Mouse (Mus musculus) liver, embryonic 11.5 days (tissue): ENCODE data around the gene Nfe2. TPM values are rescaled to one million over a fixed set of nuclear protein-coding genes. Genes with fewer than 3 reads are reported as not detected.
"Not testable (repeated sequence)": the region's sequence is repeated elsewhere in the genome, so short reads cannot be mapped to it uniquely, and the experiment has no call there.

Experiments
- ATAC-seq: fragments of 200-750 bp; cut with Nextera tagmentation; replicated peaks from 2 replicates; pipeline ENCODE4 v1.8.0; 2017; ENCODE audit warnings: moderate number of reproducible peaks, mild to moderate bottlenecking, moderate TSS enrichment, moderate library complexity; ENCODE audit not compliant: low FRiP score
- DNase-seq: peaks from one replicate; pipeline ENCODE4 v3.0.0-alpha.2; 2017; ENCODE audit warnings: low spot score
- H3K27ac ChIP-seq: fragments of 300-500 bp; sonication (generic); 2 replicates; pipeline ENCODE4 v1.5.1; 2014; ENCODE audit warnings: mild to moderate bottlenecking, low read depth, low read length, control low read depth
- H3K27me3 ChIP-seq: fragments of 300-500 bp; sonication (generic); replicated peaks from 2 replicates; pipeline ENCODE4 v1.6.1; 2014; ENCODE audit warnings: low read length, mixed read lengths; ENCODE audit not compliant: control insufficient read depth, insufficient read depth
- H3K36me3 ChIP-seq: fragments of 300-500 bp; sonication (generic); 2 replicates; pipeline ENCODE4 v1.6.1; 2014; ENCODE audit warnings: mild to moderate bottlenecking, low read length, moderate library complexity, mixed read lengths; ENCODE audit not compliant: control insufficient read depth, insufficient read depth
- H3K4me1 ChIP-seq: fragments of 300-500 bp; sonication (generic); replicated peaks from 2 replicates; pipeline ENCODE4 v1.6.1; 2014; ENCODE audit warnings: low read length, mixed read lengths; ENCODE audit not compliant: control insufficient read depth, insufficient read depth
- H3K4me2 ChIP-seq: fragments of 300-500 bp; sonication (generic); 2 replicates; pipeline ENCODE4 v1.6.1; 2014; ENCODE audit warnings: mild to moderate bottlenecking, control low read depth, moderate library complexity
- H3K4me3 ChIP-seq: fragments of 300-500 bp; sonication (generic); 2 replicates; pipeline ENCODE4 v1.5.1; 2014; ENCODE audit warnings: low read depth, low read length, control low read depth
- H3K9ac ChIP-seq: fragments of 300-500 bp; sonication (generic); 2 replicates; pipeline ENCODE4 v1.6.1; 2014; ENCODE audit warnings: low read depth, low read length, control low read depth
- H3K9me3 ChIP-seq: fragments of 300-500 bp; sonication (generic); 2 replicates; pipeline ENCODE4 v1.6.1; 2016; ENCODE audit warnings: low read length, inconsistent platforms, mixed read lengths; ENCODE audit not compliant: control insufficient read depth
- WGBS: fragments of 180-500 bp; shearing (Covaris S2); extraction: QIAGEN DNeasy Blood & Tissue Kit; methylation state at CpG from one replicate; pipeline ENCODE4 v1.1.7; 2014; 5-methylcytosine and 5-hydroxymethylcytosine counted together
- polyA plus RNA-seq: library from polyadenylated mRNA; unstranded; fragments of >200 nt; fragmentation: Nextera tagmentation; extraction: Ambion mirVana; gene quantifications from 2 replicates; pipeline ENCODE4 v1.2.1, GENCODE M21; 2014

Nfe2 gene
- polyA plus RNA-seq, 1 experiment from 2014 or later: 94.1 TPM

DNA sequence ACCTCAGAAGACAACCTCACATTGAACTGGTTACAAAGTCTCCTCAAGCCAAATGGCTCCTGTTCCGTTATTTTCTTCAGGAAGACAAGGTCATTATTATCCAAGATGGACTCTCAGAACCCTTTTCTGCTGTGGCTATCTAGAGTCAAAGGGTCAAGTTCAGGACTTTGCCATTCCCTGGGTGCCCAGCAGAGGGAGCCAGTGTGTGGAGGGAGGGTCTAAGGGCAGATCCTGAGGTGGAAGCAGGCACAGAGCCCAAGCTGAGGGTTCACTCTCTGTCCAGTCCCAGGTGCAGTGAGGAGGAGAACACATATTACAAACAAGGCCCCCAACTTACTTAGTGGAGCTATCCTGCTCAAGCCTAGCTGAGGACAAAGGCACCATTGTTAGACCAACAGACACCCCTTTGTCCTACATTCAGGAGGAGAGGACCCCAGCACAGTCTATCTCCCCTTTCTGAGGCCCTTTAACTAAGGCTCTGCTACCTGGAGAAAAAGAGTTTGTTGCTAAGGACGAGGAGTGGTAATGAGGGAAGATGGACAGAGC, 7.9 kb downstream of the Nfe2 start:
- Histone ChIP-seq H3K4me2 (peak overlapping the region; percentile 76), H3K9ac (peak overlapping the region; percentile 68), H3K9me3 (no peaks in the 10 kb centered on the region), H3K27me3 (no peaks in the 10 kb centered on the region), H3K27ac (peak overlapping the region; percentile 82), H3K4me1 (peaks cover 27% of the 10 kb centered on the region), H3K4me3 (peak overlapping the region; percentile 71), H3K36me3 (peaks cover 43% of the 10 kb centered on the region)
- WGBS: 38% methylated on average over 2 of the region's 2 CpGs
- no peak for ATAC-seq
- peak; percentile 70 for DNase-seq

GRCm38 (mm10) chr15:103249511-103249910, 8.7 kb downstream of the Nfe2 start:
- H3K4me3 ChIP-seq, H3K27ac ChIP-seq, H3K9ac ChIP-seq, H3K9me3 ChIP-seq, DNase-seq, H3K27me3 ChIP-seq, ATAC-seq: not testable (repeated sequence)
- 82% methylated on average over 6 of the region's 6 CpGs for WGBS
- H3K4me1 ChIP-seq: peaks cover 30% of the 10 kb centered on the region
- H3K4me2 ChIP-seq: peak overlapping the region; percentile 22; the same call in 1 of the 2 replicates
- peaks cover 46% of the 10 kb centered on the region for H3K36me3 ChIP-seq

DNA sequence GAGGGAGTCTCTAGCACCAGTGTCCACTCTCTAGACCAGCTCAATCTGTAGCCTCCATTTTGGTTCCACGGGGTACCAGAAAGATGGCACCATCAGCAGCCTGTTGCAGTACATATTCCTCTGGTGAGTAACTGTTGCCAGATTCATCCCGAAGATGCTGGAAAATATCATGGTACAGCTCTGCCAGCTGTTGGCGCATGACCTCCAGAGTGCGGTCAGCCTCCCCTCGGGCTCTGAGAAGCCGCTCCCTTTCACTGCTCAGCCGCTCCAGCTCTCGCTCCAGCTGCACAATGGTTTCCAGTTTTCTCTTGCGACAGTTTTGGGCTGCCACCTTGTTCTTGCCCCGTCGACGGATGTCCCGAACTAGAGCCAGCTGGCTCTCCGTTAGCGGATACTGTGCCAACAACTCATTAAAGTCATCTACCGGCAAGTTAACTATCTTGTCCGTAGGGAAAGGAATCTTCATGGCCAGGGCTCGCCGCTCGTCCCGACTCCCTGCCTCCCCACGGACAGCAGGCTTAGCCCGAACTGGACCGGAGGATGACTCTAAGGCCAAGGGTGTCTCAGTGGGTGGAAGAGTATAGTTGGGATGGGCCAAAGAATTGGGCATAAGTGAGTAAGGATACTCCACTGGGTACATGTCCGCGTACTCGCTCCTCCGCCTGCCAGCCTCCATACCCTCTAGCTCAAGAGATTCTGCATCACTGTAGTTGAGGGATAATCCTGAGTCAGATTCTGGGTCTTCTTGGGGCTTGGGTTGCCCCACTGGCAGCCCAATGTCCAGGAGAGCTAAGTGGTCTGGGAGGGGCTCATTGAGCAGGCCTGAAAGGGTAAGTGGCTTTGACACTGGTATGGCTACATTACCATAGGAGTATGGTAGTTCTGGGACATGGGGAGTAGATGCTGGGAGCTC, 9.5 kb downstream of the Nfe2 start:
- Histone ChIP-seq H3K4me3 (0 out of 2 replicates have a peak overlapping the region, but pooled peaks have one; percentile 5), H3K27ac (no peak overlapping the region), H3K9ac (no peak overlapping the region), H3K4me1 (peaks cover 35% of the 10 kb centered on the region), H3K9me3 (no peaks in the 10 kb centered on the region), H3K4me2 (no peak overlapping the region; the same call in 1 of the 2 replicates), H3K36me3 (peaks cover 50% of the 10 kb centered on the region), H3K27me3 (no peaks in the 10 kb centered on the region)
- peak; percentile 45 for DNase-seq
- WGBS: 84% methylated on average over 28 of the region's 28 CpGs
- no peak for ATAC-seq

- H3K9ac ChIP-seq: no peak overlapping the region
- H3K27me3 ChIP-seq: no peaks in the 10 kb centered on the region
- no peaks in the 10 kb centered on the region for H3K9me3 ChIP-seq
- peaks cover 40% of the 10 kb centered on the region for H3K4me1 ChIP-seq
- peak overlapping the region; percentile 38; the same call in 1 of the 2 replicates for H3K27ac ChIP-seq
- ATAC-seq: no peak
- 0 out of 2 replicates have a peak overlapping the region, but pooled peaks have one; percentile 5 for H3K4me3 ChIP-seq
- DNase-seq: no peak
- peaks cover 57% of the 10 kb centered on the region for H3K36me3 ChIP-seq
- no peak overlapping the region for H3K4me2 ChIP-seq
Observed at GRCm38 (mm10) chr15:103247782-103248400, 10.3 kb downstream of the Nfe2 start.

GRCm38 (mm10) chr15:103247078-103247781, 11.0 kb downstream of the Nfe2 start:
- Histone ChIP-seq H3K27me3 (no peaks in the 10 kb centered on the region), H3K4me1 (peaks cover 40% of the 10 kb centered on the region), H3K36me3 (peaks cover 63% of the 10 kb centered on the region), H3K9me3 (no peaks in the 10 kb centered on the region), H3K9ac (no peak overlapping the region), H3K27ac (peak overlapping the region; percentile 38), H3K4me2 (0 out of 2 replicates have a peak overlapping the region, but pooled peaks have one; percentile 14), H3K4me3 (no peak overlapping the region)
- DNase-seq (no peak), ATAC-seq (no peak)
- 76% methylated on average over 9 of the region's 9 CpGs for WGBS

GRCm38 (mm10) chr15:103245616-103246015, 12.6 kb downstream of the Nfe2 start:
- H3K4me2 ChIP-seq: peak overlapping the region; percentile 51; the same call in 1 of the 2 replicates
- ATAC-seq (peak; percentile 30; the same call in 1 of the 2 replicates), DNase-seq (no peak)
- H3K36me3 ChIP-seq: peaks cover 66% of the 10 kb centered on the region
- no peak overlapping the region for H3K9ac ChIP-seq
- H3K4me3 ChIP-seq: 0 out of 2 replicates have a peak overlapping the region, but pooled peaks have one; percentile 3
- H3K27ac ChIP-seq: no peak overlapping the region
- no peaks in the 10 kb centered on the region for H3K9me3 ChIP-seq
- 57% methylated on average over 6 of the region's 6 CpGs for WGBS
- H3K27me3 ChIP-seq: no peaks in the 10 kb centered on the region
- H3K4me1 ChIP-seq: peaks cover 28% of the 10 kb centered on the region

DNA sequence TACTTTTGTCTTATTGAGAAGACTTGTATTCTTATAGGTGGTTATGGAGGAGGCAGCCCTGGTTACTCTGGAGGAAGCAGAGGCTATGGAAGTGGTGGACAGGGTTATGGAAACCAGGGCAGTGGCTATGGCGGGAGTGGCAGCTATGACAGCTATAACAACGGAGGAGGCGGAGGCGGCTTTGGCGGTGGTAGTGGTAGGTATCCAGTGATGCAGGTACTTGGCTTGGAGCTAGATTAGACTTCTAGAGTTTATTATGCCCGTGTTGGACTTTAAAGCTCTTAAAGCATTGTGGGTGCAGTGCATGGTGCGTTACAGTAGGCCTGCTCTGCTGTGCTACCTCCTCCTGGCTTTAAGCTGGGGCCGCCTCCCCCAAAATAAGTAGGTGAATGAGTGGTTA, 15.3 kb downstream of the Nfe2 start:
- peak overlapping the region; percentile 90 for H3K4me2 ChIP-seq
- H3K4me1 ChIP-seq: peaks cover 21% of the 10 kb centered on the region
- peak; percentile 30 for DNase-seq

More for the DNA sequence above, 15.3 kb downstream of the Nfe2 start:
- Histone ChIP-seq H3K27me3 (no peaks in the 10 kb centered on the region), H3K27ac (peak overlapping the region; percentile 95), H3K36me3 (peaks cover 52% of the 10 kb centered on the region), H3K4me3 (peak overlapping the region; percentile 88), H3K9ac (peak overlapping the region; percentile 99), H3K9me3 (no peaks in the 10 kb centered on the region)
- no peak for ATAC-seq
- 57% methylated on average over 8 of the region's 8 CpGs for WGBS
